Mouse (Mus musculus): ENCODE measurements around the gene Gm21860.
"Not testable (repeated sequence)": the region's sequence is repeated elsewhere in the genome, so short reads cannot be mapped to it uniquely, and the experiment has no call there.

DNA sequence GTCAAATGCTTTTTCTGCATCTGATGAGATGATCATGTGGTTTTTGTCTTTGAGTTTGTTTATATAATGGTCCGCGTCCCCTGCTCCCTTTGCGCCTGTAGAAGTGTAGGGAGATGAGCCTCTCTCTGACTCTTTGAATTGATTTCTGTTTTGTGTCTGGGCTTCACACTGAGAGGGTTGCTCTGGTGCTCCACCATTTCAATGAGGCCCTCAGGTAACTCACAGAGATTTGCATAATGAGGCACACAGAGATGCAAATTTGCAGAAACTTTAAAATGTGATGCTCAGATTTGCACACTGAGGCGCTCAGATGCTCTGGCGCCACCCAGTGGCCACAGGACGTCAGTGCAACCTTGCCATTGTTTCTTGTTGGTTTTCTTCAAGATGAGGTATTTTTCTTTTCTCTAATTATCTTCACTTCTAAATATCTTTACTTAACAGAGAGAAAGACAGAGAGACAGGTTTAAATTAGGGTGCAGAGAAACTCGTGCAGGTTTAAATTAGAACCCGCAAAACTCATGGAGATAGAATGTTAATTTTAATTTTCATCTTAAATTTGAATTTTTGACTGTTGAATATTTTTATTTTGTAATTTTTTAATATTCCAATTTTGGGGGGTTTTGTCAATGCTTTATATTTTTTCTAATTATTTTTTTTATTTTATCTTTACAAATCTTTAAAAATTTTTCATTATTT, 30.5 kb downstream of the Gm21860 start:
- TF ChIP-seq FLI1 (IDR thresholded peaks at IDR 0.05; ENCODE audit: low read length); GATA1 (IDR thresholded peaks at IDR 0.05; ENCODE audit: borderline replicate concordance, low read length): not testable (repeated sequence)

Measured in megakaryocyte, embryonic 14.5 days (primary cell).